Mouse (Mus musculus) erythroblast, embryonic 14.5 days (primary cell): ENCODE measurements around the gene Trmt61a. TPM values are rescaled to one million over a fixed set of nuclear protein-coding genes. Genes with fewer than 3 reads are reported as not detected.

Experiments used
- H3K27me3 ChIP-seq: 2 replicates; pipeline ENCODE4 v1.6.1; 2012; ENCODE audit warnings: inconsistent platforms; ENCODE audit not compliant: control insufficient read depth
- H3K36me3 ChIP-seq: 2 replicates; pipeline ENCODE4 v1.6.1; 2012; ENCODE audit warnings: mild to moderate bottlenecking, inconsistent platforms; ENCODE audit not compliant: control insufficient read depth
- H3K4me1 ChIP-seq: 2 replicates; pipeline ENCODE4 v1.6.1; 2012; ENCODE audit warnings: inconsistent platforms; ENCODE audit not compliant: control insufficient read depth
- H3K4me3 ChIP-seq: replicated peaks from 2 replicates; pipeline ENCODE3; 2012; ENCODE audit warnings: moderate library complexity, mild to moderate bottlenecking, inconsistent platforms
- H3K9me3 ChIP-seq: 2 replicates; pipeline ENCODE4 v1.6.1; 2012; ENCODE audit warnings: low read length, inconsistent platforms, mixed read lengths; ENCODE audit not compliant: control insufficient read depth
- GATA1 ChIP-seq: IDR thresholded peaks from 2 replicates; pipeline ENCODE4 v1.6.1; 2012; ENCODE audit warnings: low read length, inconsistent platforms, mixed read lengths
- TAL1 ChIP-seq: IDR thresholded peaks from 3 replicates; pipeline ENCODE4 v1.6.1; 2012; ENCODE audit warnings: low read length, inconsistent platforms, mixed read lengths
- polyA plus RNA-seq: library from polyadenylated mRNA; stranded (reverse); fragments of >175 nt; gene quantifications from 2 replicates; pipeline ENCODE4 v1.2.3, GENCODE M21; 2012

The Trmt61a gene
- polyA plus RNA-seq, 1 experiment: 0.96 TPM

DNA sequence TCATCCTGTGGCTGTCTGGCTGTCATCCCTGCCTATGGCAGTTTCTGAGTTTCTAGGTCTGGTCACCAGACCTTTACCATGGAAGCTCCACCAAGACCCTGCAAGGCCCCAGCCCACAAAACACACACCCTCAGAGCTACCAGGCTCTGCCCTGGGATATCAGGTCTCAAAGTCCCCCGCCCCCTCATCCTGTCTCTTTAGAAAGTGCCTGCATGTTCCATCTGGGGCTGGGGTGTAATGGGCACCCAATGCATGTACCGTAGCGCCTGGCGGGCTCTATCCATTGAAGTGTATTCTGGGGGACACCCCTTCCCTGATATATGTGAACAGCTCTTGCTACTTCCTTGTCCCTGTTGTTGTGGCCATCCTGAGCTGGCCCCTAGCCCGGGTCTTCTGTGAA, 15.0 kb downstream of the Trmt61a start:
- H3K4me1 ChIP-seq: peaks cover 8% of the 10 kb centered on the region
- no peak overlapping the region for H3K4me3 ChIP-seq
- H3K36me3 ChIP-seq: no peaks in the 10 kb centered on the region
- TF ChIP-seq GATA1 (no peak), TAL1 (no peak)
- no peaks in the 10 kb centered on the region for H3K9me3 ChIP-seq
- no peaks in the 10 kb centered on the region for H3K27me3 ChIP-seq

DNA sequence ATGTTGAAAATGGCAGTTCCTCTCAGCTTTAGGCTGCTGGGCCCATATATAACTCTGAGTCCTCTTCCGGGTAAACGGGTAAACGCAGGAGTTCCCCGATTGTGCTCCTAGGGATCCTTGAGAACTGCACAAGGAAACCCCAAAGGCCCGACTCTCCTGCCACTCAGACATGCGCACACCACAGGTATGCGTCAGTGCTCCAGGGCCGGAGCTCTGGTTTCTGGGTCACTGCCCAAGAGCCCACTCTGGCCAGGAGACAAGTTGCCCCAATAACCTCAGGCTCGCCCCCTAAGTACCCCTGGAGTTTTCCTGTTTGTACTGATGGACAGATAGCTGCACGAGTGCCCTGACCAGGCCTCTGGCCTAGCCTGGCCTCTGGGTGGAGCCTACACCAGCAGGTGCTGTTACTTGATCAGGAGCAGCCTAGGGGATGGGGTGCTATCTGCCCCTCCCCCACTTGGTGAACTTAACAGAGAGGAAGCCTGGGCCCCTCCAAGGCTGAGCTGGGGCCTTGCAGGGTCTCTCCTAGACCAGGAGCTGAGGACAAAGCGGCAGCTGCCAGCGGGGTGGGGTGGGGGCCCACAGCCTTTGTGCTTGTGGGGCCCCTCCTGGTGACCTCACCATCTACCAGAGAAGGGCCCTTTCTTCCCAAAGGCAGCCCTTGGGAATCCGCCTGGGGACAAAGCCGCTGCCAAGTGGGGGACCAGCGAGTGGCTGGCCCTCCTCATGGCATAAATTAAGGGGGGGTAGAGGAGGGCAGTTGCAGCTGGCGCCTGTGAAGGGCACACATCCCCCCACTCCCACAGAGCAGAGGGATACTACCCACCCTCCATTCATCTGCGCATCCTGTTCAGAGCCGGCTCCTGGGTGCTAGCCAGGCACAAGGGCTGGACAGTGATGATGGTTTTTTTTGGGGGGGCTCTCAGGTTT, 15.7 kb downstream of the Trmt61a start:
- no peak overlapping the region for H3K4me3 ChIP-seq

DNA sequence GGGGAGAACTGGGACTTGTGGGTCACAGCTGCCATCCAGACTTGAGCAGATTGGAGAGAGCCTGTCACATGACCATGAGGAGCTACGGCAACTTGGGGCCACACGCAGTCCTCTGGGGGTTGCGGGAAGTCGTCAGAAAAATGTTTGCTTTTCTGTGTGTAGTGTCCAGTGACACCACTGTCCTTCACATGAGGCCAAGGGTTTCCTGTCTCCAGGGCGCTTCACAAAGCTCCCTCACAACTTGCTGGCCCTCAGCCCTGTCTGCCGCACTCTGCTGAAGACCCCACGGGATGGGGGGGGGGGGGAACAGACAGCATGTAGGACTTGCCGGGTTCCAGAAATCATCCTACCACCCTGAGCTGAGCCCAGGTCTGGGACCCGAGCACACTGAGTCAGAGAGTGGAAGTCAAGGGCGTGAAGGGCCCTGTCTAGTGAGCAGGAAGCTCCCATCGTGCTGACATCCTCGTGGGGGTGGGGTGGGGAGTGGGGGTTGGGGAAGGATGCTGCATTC, 16.4 kb downstream of the Trmt61a start:
- no peaks in the 10 kb centered on the region for H3K27me3 ChIP-seq
- no peaks in the 10 kb centered on the region for H3K9me3 ChIP-seq
- peaks cover 8% of the 10 kb centered on the region for H3K4me1 ChIP-seq
- no peak overlapping the region for H3K4me3 ChIP-seq
- TF ChIP-seq TAL1: no peak
- no peak for TF ChIP-seq GATA1
- H3K36me3 ChIP-seq: no peaks in the 10 kb centered on the region

More for the DNA sequence above, 15.7 kb downstream of the Trmt61a start:
- no peaks in the 10 kb centered on the region for H3K36me3 ChIP-seq
- H3K4me1 ChIP-seq: peaks cover 8% of the 10 kb centered on the region
- no peaks in the 10 kb centered on the region for H3K9me3 ChIP-seq
- H3K27me3 ChIP-seq: no peaks in the 10 kb centered on the region
- TF ChIP-seq TAL1 (no peak), GATA1 (no peak)

DNA sequence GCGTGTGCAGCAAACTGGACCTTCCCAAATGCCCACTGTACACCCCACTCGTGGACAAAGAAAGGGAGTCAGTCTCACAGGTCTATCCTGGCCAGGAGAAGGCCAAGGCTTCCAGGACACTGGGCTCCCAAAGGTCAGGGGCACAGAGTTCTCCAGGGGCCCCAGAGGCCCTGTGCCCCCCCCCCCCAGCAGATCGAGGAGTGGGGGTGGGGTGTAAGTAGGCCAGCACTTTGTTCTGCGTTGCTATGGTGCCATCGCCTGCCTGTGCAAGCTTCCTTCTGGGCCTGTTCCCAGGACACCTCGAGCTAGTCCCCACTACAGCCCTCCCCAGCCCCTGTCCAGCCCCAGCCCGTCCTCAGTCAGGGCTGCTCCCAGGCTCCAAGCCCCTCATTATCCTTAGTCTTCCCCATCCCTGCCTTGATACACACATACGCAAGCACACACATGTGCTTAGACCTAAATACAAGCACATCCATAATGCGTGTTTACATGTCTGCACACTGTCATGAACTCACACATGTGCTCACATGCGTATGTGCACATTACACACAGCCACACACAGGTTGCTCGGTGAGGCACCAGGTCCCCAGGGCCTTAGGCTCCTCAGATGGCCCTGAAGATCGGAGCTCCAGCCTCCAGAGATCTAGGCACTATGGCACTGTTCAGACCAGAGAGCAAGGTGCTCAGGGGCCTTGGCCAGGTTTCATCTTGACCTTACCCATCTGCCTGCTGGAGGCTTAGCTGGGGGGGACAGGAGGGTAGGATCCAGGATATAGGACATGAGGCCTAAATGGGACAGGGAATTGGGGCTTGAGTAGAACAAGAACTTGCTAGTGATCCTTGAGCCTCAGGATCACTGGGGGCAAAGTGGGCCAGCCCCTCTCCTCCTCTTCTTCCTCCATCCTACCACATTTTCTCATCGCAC, 17.2 kb downstream of the Trmt61a start:
- Histone ChIP-seq H3K36me3 (no peaks in the 10 kb centered on the region), H3K9me3 (no peaks in the 10 kb centered on the region), H3K27me3 (no peaks in the 10 kb centered on the region), H3K4me3 (no peak overlapping the region), H3K4me1 (peaks cover 8% of the 10 kb centered on the region)
- TF ChIP-seq TAL1: no peak
- TF ChIP-seq GATA1: no peak

DNA sequence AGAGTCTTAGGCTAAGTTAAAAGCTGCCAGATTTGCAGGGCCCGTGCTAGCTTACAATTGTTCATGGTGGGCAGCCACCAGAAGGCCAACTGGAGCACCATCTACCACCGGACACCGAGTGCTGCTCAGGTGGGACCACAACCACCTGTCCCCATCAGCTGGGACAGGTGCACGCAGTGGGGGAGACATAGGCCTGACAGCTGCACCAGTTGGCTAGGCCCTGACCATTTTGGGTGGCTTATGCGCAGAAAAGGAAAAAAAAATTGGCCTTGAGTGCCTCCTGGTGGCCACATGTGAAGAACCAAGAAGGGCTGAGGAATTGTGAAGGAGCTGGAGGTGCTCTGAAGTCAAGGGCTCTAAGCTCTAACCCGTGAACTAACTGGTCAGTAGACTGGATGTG, 18.3 kb downstream of the Trmt61a start:
- no peak overlapping the region for H3K4me3 ChIP-seq
- TF ChIP-seq GATA1 (no peak), TAL1 (no peak)
- H3K36me3 ChIP-seq: no peaks in the 10 kb centered on the region
- H3K9me3 ChIP-seq: no peaks in the 10 kb centered on the region
- peaks cover 8% of the 10 kb centered on the region for H3K4me1 ChIP-seq
- no peaks in the 10 kb centered on the region for H3K27me3 ChIP-seq

DNA sequence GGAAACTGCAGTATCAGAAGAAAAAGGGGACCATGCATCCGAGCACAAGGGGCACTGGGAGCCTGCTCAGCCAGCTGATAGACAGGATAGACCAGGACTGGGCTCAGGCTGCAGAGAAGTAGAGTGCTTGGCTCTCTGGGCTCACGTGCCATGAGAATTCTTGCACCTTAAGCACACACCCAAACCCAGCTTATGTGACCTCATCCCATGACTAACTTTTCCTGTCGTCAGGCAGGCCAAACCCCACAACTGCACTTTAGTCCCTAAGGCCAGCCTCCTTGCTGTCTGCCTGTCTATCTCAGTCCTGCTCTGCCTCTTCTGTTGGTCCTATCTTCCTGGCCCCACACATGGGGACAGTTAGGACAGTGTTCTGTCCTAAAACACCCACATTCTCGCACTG, 19.8 kb downstream of the Trmt61a start:
- no peaks in the 10 kb centered on the region for H3K36me3 ChIP-seq
- TF ChIP-seq TAL1 (no peak), GATA1 (no peak)
- no peaks in the 10 kb centered on the region for H3K9me3 ChIP-seq
- no peaks in the 10 kb centered on the region for H3K27me3 ChIP-seq
- peaks cover 5% of the 10 kb centered on the region for H3K4me1 ChIP-seq
- no peak overlapping the region for H3K4me3 ChIP-seq

DNA sequence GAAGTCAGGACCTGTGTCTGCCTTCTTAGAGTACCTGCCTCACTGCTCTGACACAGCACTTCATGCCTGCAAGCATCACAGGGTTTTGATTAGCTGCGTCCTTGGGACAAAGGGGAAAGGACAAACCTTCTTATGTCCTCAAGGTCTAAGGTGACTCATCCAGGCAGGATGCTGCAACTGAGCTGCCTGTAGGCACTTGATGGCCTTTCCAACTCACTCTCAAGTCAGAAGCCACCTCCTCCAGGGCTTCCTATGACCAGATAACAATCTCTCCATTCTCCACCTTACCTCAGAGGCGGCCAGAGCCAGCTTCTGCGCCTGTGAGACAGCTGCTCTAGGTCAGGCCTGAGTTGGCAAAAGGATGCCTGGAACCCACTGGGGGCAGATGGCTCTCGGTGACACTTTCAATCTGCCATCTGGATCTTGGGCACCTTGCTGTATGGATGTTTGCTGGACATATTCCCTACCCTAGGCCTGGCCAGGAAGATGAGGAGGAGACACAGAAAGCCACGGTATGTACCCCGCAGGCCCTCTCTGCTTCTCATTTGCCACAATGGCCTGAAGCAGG, 20.5 kb downstream of the Trmt61a start:
- Histone ChIP-seq H3K27me3 (no peaks in the 10 kb centered on the region), H3K4me1 (peaks cover 4% of the 10 kb centered on the region), H3K9me3 (no peaks in the 10 kb centered on the region), H3K4me3 (no peak overlapping the region), H3K36me3 (no peaks in the 10 kb centered on the region)
- TF ChIP-seq TAL1: no peak

DNA sequence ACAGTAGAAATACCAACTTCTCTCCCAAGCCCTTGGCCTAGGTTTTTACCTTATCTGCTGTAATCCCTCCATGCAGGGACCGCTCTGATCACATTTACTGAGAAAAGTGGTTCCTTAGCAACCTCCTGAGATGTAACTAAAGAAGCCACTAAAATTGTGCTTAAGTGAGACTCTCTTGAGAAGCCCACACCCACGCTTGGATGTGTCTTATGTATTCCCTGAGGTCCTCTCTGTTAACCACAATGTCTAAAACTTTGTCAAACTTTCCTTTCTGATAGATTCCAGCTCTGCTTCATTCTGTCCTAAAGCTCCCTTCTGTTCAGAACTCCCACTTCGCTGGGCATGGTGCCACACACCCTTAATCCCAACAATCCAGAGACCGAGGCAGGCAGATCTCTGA, 21.6 kb downstream of the Trmt61a start:
- TF ChIP-seq TAL1 (no peak), GATA1 (no peak)
- Histone ChIP-seq H3K36me3 (no peaks in the 10 kb centered on the region), H3K9me3 (no peaks in the 10 kb centered on the region), H3K4me3 (no peak overlapping the region), H3K4me1 (no peaks in the 10 kb centered on the region), H3K27me3 (no peaks in the 10 kb centered on the region)

DNA sequence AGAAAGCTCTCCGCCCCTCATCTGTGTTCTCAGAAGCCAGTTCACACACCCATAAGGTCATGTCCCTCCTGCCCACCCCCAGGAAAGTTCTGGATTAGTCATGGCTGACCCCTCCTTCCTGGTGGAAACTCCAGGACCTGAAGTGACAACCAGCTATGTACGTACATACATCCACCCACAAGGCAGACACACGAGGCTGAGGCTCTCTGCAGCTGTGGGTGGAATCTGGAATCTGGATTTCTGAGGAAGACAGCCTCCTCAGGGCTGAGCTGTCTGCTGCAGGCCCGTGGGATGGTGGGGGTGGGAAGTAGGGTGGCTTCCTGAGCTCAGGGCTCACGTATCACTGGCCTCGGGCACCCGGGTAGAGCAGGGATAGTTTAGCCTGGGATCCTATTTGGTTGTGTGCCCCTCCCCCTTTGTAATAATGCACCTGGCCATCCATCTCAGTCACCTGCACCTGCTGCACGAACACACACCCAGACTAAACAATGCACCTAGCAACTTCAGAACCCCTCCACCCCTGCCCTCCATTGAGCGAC, 23.1 kb downstream of the Trmt61a start:
- no peak for TF ChIP-seq GATA1
- no peak for TF ChIP-seq TAL1
- Histone ChIP-seq H3K27me3 (no peaks in the 10 kb centered on the region), H3K36me3 (no peaks in the 10 kb centered on the region), H3K9me3 (no peaks in the 10 kb centered on the region), H3K4me3 (no peak overlapping the region), H3K4me1 (no peaks in the 10 kb centered on the region)
